Mouse (Mus musculus): ENCODE results near the gene Far1. TPM values are rescaled to one million over a fixed set of nuclear protein-coding genes. Genes with fewer than 3 reads are reported as not detected.

Far1 gene
- polyA plus RNA-seq, 1 experiment from 2014 or later, result 90.8 TPM

DNA sequence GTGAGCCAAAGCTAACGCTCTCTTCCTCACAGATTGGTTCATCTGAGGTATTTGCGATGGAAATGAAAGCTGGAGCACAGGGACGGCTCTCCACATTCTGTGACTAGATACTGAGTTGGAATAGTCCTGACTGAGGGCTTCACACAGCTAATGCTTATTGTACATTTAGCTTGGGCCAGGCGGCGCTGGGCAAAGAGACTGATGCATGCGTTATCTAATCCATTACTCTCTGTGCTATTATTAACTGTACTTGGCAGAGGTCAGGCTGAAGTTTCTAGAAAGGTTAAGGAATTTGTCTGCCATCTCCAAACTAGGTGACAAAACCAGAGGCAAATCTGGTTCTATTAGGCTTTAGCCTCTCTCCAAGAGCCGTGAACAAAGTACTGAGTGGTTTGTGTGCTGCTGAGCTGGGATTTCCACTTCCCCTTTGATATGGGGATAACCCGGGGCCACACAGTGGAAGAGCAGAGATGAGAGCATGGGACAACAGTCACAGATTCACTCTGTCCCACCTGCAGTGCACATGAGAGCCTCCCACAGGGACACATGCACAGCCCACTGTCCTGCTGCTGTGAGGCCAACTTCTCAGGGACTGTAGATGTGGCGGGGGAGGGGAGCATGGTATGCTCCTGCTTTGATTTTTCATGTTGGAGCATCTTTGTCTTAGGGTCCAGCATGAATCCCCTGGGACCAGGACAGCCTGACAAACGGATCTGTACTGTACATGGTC, 100.7 kb downstream of the Far1 start:
- Histone ChIP-seq H3K4me2 (replicated peaks; ENCODE audit: low read depth, low read length) (no peak overlapping the region), H3K36me3 (ENCODE audit: control insufficient read depth, insufficient read depth, low read length) (no peaks in the 10 kb centered on the region), H3K27me3 (ENCODE audit: control insufficient read depth, insufficient read depth, low read length) (no peaks in the 10 kb centered on the region), H3K4me3 (ENCODE audit: low read length) (no peak overlapping the region), H3K4me1 (ENCODE audit: control insufficient read depth, insufficient read depth, low read length) (no peaks in the 10 kb centered on the region), H3K9me3 (ENCODE audit: control insufficient read depth, low read length) (no peaks in the 10 kb centered on the region), H3K27ac (ENCODE audit: low read depth, low read length) (no peak overlapping the region), H3K9ac (ENCODE audit: low read depth, low read length) (no peak overlapping the region)
- ATAC-seq (ENCODE audit: low FRiP score, low TSS enrichment), result no peak
- 88% methylated on average over 10 of the region's 10 CpGs for WGBS

DNA sequence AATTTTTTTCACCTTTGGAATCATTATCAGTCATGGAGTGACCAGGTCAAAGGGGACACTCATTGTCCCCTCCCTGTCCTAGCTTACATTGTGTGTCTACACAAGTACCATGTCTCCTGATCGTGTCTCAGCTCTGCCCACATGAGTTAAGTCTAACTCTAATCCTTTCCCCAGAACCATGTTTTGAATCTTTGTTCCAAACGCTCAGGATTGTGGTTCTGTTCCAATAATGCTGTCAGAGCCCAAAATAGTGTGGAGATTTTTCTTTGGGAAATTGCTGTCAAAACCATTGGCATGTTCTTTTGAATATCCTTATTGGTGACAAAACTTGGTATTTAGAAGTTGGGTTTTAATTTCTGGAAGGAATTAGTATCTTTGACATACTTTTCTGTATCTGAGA, 105.5 kb downstream of the Far1 start:
- no peak for ATAC-seq (ENCODE audit: low FRiP score, low TSS enrichment)
- Histone ChIP-seq H3K4me1 (ENCODE audit: control insufficient read depth, insufficient read depth, low read length) (no peaks in the 10 kb centered on the region), H3K9ac (ENCODE audit: low read depth, low read length) (no peak overlapping the region), H3K36me3 (ENCODE audit: control insufficient read depth, insufficient read depth, low read length) (no peaks in the 10 kb centered on the region), H3K27ac (ENCODE audit: low read depth, low read length) (no peak overlapping the region), H3K9me3 (ENCODE audit: control insufficient read depth, low read length) (no peaks in the 10 kb centered on the region), H3K27me3 (ENCODE audit: control insufficient read depth, insufficient read depth, low read length) (no peaks in the 10 kb centered on the region), H3K4me3 (ENCODE audit: low read length) (no peak overlapping the region), H3K4me2 (replicated peaks; ENCODE audit: low read depth, low read length) (no peak overlapping the region)
- 95% methylated on average over 2 of the region's 2 CpGs for WGBS

GRCm38 (mm10) chr7:113619768-113620167, 106.1 kb downstream of the Far1 start:
- Histone ChIP-seq H3K4me1 (ENCODE audit: control insufficient read depth, insufficient read depth, low read length) (no peaks in the 10 kb centered on the region), H3K36me3 (ENCODE audit: control insufficient read depth, insufficient read depth, low read length) (no peaks in the 10 kb centered on the region), H3K4me3 (ENCODE audit: low read length) (no peak overlapping the region), H3K27me3 (ENCODE audit: control insufficient read depth, insufficient read depth, low read length) (no peaks in the 10 kb centered on the region), H3K4me2 (replicated peaks; ENCODE audit: low read depth, low read length) (no peak overlapping the region), H3K27ac (ENCODE audit: low read depth, low read length) (no peak overlapping the region), H3K9me3 (ENCODE audit: control insufficient read depth, low read length) (no peaks in the 10 kb centered on the region), H3K9ac (ENCODE audit: low read depth, low read length) (no peak overlapping the region)
- WGBS, result 90% methylated on average over 9 of the region's 9 CpGs
- ATAC-seq (ENCODE audit: low FRiP score, low TSS enrichment), result no peak

Other genes starting within 250 kb of the Far1 start
- 18.0 and 24.4 TPM in 2 replicates for gene Btbd10, start 144.4 kb upstream of the Far1 start, polyA plus RNA-seq (2014; fragmentation: Nextera tagmentation; extraction: Ambion mirVana)
- not detected in 2 replicates for gene Pth, start 125.3 kb upstream of the Far1 start, polyA plus RNA-seq (2014; fragmentation: Nextera tagmentation; extraction: Ambion mirVana)

All from kidney, embryonic 14.5 days (tissue).